Mouse (Mus musculus): Measurements from ENCODE around the gene Notum.
"Not testable (repeated sequence)": the region's sequence is repeated elsewhere in the genome, so short reads cannot be mapped to it uniquely, and the experiment has no call there.

The Notum gene

DNA sequence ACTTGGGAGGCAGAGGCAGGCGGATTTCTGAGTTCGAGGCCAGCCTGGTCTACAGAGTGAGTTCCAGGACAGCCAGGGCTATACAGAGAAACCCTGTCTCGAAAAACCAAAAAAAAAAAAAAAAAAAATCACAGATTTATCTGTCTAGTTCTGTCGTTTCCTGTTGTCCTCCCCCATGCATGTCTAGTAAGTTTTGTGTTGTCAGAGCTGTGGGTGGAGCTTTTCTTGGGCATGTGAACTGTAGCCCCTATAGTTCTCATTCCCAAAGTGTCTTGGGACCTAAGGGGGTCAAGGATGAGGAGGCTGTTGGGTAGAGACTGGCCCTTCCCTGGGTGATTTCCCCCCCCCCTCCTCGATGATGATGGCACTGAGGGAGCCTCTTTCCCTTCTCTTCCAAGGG lies 14.9 kb upstream of the Notum start:
- not testable (repeated sequence) for DNase-seq (ENCODE audit: low read depth, low spot score)

DNA sequence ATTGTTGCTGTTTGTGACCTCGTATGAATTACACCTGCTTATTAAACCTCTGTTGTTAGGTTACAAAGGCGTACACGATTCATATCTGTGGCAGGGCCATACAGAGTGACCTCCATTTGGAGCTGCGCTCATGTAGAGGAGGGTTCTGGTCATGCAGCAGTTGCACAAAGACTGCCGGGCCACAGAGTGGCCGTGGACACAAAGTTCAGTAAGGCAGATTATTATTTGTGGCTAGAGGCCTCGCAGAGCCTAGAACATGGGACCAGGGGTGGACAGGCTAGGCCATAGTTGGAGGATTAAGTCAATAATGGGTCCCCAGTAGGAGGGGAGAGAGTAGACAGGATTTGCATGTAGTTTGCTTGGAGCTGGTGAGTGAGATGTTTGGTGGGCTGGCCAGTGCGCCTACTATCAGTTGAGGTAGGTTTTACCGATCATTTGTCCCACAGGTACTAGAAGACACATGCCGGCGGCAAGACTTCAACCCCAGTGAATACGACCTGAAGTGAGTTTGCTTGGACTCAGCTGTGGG lies 12.7 kb upstream of the Notum start:
- no peak for DNase-seq (ENCODE audit: low read depth, low spot score)

DNA sequence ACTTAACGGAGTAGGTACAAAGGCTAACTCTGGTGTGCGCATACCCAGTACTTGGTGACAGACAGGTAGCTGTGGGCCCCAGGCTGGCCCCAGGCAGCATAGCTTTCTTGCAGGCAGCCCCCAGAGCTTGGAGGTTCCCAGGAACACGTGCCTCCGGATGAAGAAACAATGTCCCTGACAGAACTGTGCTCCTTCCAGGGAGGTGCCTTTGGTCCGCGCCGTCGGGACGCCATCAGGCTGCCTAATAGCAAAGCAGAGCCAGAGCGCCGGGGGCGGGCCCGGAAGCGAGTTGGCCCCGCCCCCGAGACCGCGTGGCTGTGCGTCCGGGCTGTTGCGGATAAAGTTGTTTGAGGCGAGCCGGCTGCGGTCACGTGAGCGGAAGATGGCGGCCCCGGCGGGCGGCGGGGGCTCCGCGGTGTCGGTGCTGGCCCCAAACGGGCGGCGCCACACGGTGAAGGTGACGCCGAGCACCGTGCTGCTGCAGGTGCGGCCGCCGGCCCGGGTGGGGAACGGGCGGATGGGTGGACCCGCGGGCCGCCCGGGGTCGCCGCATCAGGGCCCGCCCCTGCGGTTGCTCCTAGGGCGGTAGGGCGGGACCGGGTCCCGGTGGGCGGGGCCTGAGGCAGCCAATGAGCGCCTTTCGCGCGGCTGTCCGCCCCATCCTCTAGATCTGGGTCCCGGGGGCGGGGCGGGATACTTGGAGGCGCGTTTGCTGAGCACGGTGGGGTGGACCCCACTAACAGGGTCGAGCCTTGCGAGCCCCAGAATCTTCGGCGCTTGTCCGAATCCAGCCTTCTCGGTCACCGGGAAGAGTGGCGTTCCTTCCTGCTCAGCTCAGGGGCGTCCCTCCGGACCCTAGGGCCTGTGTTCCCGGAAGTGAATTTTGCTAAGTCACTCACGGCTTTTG lies 12.0 kb upstream of the Notum start, which contains the start of gene Aspscr1:
Aspscr1 (plus strand) TSS at position 287 of the 907 bp plus-strand sequence.
- peak; percentile 77 for DNase-seq (ENCODE audit: low read depth, low spot score)

DNA sequence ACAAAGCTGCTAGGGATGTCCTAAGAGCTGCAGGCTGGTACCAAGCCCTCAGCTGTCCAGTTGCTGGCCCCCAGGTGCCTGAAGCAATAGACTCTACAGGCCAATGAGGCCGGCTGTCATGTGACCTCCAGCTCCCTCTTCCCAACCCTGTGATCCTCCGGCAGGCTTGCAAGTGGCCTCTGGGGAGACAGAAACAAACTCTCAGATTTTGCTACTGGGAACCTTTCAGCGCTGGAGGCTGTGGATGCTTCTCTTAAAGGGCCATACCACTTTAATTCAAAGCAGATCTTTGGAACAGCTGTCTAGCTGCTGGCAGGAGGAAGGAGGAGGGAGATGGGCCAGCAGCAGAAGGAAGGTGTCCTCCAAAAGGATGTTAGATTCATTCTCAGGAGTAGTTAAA lies 5.6 kb upstream of the Notum start:
- DNase-seq (ENCODE audit: low read depth, low spot score): no peak

DNA sequence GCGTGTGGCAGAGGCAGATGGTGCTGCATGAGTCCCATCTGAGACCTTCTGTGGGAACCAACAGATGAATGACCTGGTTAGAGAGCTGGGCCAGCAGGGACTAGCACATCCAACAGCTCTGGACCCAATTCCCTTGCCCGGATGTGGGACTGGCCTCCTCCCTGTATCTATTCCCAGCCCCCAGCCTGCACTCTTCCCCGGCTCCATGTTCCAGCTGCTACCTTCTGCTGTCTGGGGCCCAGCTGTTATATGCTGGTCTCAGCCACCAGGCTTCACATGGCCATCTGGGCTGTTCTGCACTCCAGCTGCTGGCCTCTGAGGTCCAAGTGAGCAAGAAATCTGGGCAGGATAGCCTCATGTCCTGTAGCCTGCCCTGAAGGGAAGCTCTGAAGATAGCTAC lies 4.4 kb upstream of the Notum start:
- no peak for DNase-seq (ENCODE audit: low read depth, low spot score)

DNA sequence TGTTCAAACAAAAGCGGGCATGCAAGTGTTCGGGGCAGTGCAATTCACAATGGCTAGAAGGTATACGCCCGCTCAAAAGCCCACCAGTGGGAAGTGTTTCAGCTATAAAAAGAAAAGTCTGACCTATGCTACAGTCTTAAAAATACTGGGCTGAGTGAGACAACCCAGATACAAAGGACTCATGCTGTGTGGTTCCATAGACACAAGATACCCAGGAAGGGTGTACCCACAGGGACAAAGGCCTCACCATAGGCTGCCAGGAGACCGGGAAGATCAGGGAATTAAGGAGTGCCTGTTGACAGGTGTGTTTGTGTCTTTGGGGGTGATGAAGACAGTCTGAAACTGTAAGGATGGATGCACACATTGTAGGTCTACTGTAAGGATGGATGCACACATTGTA lies 2.7 kb upstream of the Notum start:
- DNase-seq (ENCODE audit: low read depth, low spot score): no peak

DNA sequence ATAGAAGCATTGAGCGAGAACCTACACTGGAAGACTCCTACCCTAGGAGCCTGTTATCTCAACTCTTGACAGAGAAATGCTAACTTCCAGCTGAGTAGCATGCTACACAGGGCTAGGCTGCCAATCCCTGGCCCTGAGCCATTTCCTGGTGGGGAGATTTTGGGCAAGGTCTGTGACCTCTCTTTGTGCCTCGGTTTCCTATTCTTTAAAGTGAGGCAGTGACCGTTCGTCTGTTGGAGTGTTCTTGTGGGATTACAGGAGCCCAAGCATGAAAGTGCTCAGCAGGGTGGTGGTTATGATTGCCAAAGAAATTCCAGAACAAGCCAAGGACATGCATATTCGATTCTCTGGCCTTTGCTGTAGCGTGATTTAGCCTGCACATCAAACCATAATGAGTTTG lies 1.8 kb upstream of the Notum start:
- DNase-seq (ENCODE audit: low read depth, low spot score): no peak

DNA sequence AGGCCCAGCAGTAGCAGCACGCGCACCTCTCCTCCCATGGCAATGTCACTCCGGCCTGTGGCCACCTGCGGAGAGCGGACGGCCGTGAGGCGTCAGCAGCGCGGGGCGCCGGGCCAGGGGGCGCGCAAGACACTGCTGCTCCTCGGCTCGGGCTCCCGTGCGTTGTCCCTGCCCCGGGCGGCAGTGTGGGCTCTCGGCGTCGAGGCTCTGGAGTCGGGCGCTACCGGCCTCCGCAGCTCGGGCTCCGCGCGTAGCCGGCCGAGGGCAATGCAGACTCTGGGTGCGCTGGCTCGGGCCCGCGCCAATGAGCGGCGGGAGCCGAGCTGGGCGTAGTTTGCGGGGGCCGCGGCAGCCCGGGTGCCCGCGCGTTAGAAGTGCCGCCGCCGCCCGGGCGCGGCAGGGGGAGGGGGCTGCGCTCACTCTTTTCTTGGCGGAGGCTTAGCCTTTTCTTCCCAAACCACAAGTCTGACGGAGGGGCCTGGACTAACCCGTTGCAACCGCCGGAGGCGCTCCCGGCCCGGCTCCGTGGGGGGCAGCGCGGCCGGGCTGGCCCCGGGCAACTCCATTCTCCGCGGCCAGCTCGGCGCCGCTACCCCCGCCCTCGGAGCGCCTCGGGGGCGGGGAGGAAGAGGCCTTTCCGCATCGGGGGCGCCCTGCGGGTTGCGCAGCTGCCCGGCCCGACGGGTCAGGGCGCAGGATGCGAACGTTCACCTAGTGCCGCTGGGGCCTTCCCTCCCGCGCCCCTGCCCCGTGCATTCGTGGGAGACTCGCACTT lies 487 bp downstream of the Notum start:
- no peak for DNase-seq (ENCODE audit: low read depth, low spot score)

DNA sequence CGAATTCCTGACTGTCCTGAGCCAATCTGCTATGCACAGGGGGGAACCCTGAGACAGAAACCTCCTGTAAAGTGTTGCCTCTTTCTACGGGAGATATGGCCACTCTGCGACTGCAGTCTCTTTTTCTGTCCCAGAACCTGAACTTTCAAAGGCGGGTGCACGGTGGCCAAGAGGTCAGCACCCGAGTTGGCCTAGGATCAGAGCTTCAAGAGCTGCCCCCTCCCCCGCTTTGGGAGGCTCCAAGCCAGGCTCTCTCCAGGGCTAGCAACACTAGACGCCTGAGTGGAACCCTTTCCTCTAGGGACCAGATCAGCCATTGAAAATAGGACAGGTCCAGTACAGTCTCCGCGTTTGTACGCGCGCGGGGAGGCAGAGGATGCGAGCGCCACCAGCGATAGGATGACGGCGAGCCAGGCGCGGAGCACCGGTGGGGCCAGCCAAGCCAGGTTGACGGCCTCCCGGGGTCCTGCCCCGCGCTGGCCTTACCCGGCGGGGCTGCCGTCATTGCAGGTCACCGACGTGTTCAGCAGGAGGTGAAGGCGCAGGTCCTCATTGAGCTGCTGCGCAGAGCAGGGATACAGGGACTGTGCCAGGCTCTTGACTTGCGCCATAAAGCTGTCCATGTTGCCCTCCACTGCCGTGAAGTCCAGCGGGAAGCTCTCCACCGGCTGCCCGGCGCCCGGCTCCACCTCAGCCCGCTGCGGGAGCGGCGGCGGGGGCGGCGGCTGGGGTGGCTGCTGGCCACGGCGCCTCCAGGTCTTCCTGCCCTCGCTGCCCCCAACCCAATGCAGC lies 1.3 kb downstream of the Notum start:
- DNase-seq (ENCODE audit: low read depth, low spot score): no peak

DNA sequence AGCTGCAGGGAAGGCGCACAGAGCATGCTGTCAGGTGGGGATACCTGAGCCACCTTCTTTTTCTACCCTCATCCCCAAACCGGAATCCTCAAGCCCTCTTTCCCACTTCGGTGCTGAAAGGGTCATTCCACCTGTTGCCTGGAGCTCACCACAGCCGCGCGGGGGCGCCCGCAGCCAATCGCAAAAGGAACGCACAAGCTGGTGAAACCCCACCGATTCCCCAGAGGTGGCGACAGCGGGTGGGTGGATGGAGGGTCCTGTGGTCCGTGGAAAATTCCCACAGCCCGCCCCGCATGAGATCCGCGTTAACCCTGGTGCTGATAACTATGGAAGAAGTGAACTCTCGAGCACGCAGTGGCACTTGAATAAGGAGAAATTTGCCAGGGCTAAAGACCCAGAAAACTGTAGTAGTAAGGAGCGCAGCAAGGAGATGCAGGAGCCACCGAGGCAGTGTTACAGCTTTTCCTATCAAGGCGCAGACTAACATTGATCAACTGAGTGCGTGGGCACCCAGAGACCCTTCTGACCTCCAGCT lies 2.0 kb downstream of the Notum start:
- no peak for DNase-seq (ENCODE audit: low read depth, low spot score)

DNA sequence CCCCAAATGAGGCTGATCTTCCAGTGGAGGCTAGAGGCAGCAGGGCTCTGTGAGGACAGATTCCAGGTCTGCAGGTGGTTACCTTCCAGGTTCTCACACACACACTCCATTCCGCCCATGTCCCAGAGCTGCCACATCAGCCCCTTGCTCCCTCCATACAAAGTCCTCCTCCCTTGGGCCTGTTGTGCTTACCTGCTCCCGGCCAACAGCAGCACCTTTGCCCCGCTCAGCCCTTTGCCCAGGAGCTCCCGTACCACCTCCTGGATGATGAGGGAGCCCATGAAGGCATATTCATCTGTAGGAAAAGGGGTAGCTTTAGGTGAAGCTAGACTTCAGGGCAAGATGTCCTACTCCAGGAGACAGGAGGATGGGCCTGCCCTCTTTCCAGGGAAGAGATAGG lies 3.7 kb downstream of the Notum start:
- DNase-seq (ENCODE audit: low read depth, low spot score): no peak

DNA sequence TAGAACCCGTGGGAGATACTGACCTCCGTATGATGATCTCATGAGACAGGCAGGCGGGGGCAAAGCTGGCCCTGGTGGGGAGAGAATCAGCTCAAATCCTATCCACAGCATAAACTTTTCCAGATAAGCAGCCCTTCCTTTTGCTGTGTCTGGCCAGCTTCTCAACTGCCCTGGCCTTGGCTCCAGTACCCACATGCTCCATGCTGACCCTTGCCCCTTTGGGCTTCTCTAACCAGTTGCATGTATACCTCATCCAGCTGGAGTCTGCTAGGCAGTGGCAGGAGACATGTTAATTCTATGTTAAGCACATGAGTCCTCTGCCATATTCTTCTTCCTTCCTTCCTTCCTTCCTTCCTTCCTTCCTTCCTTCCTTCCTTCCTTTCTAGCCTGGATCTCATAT lies 6.2 kb downstream of the Notum start:
- no peak for DNase-seq (ENCODE audit: low read depth, low spot score)

DNA sequence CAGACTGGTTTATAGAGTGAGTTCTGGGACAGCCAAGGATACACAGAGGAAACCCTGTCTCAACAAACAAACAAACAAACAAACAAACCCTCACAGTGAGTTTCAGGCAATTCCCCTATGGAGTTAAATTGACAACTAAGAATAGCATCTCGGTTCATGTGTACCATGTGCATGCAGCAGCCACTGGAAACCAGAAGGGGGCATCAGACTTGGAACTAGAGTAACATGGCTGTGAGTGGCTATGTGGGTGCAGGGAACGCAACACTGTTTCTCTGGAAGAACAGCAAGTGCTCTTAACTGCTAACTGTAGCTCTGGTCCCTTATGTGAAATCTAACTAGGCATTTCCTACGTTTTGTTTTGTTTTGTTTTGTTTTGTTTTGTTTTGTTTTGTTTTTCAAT lies 9.1 kb downstream of the Notum start:
- DNase-seq (ENCODE audit: low read depth, low spot score): no peak

DNA sequence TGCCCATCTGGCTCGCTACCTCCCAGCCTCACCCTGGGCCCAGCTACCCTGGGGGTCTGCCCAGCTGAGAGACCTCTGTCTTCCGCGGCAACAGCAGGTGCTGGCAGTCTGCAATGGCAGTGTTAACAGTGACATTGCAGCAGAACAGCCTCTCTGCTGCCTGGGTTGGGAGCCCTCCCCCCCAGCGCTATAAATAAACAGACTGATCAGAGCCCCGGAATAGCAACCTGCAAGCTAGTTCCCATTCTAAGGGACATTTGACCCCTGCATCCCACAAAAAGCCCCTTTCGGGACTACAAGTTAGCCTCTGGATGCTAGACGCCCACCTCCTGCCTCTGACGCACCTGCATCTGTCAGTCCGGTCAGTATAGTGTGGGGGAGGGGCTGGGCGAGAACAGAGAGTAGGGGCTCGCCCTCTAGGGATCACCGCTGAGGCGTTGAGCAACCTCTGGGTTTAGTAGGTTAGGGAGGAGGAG lies 12.9 kb downstream of the Notum start, which contains the start of gene Myadml2:
Myadml2 (minus strand) TSS at position 158 of the 476 bp plus-strand sequence.
- no peak for DNase-seq (ENCODE audit: low read depth, low spot score)

DNA sequence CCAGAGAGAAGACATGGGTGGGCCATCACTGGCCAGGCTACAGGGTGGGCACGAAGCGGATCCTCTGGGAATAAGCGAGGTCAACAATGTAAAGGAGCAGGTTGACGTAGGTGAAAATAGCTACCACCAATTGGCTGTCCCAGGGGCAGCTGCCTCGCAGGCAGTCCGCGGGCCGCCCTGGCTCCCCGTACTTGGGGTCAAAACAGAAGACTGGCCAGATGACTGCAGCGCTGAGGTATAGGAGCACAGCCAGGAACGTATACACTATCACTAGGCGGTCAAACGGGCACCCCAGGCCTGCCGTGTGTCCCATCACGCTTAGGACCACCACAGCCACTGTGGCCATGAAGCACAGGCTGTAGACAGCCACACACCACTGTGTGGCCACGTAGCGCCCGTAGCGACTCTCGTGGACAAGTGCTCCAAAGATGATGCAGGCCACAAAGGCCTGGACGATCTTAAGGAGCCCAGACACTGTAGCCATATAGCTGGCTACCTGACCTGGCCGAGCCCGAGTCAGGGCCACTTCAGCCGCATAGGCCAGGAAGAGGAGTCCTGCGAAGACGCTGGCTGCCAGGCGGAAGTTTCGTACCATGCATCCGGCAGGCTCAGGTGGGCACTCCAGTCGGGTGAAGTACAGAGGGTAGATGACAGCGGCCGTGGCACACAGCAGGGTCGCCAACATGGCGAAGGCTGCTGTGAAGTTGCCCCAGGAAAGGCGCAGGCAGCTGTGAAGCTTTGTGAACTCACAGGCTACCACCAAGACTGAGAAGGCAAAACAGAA lies 13.7 kb downstream of the Notum start:
- DNase-seq (ENCODE audit: low read depth, low spot score): no peak

DNA sequence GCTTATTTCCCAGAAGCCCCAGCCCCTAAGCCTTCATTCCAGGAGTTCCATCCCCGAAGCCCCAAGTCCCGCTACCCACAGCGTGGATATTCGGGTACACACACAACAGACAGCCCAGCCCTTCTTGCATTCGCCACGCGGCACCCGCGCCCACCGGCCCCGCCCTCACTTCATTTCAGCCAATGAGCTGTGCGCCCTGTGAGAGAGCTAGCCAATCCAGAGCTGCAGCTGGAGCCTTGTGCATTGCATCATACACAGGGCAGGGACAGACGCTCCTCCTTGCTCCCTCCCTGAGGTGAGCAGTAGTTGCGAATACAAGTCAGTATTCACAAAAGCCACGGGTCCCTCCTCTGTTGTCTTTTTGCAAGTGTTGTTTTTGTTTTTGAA lies 17.4 kb downstream of the Notum start, which contains the start of gene Pycr1:
Pycr1 (minus strand) TSS at position 169 of the 387 bp plus-strand sequence.
- DNase-seq (ENCODE audit: low read depth, low spot score): peak; percentile 82

DNA sequence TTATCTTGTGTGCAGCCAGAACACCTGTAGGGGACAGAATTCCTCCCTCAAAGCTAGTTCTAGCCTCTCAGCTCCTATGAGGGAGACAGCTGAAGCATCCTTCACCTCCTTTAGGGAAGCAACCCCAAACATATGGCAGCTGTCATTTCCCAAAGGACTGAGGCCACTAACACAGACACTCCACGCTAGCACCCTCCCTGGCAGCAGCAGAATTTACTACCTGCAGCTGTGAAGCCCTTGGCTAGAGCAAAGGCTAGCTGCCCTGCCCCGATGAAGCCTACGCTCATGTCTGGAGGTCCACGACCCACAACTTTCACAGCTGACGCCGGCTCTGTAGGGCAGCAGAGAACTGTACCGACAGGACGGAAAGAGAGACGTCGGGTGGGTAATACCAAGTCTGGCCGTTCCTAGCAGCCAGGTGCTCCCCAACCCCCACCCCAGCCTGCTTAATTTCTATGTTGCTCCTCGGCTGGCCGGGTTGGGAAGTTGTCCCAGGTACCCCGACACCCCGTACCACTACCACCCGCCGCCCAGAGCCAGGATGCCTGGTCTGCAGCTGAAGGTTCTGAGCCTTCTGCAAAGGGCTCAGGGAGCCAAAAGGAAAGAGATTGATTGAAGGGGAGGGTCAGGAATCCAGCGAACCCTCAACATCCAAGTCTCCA lies 17.9 kb downstream of the Notum start:
- DNase-seq (ENCODE audit: low read depth, low spot score): no peak

DNA sequence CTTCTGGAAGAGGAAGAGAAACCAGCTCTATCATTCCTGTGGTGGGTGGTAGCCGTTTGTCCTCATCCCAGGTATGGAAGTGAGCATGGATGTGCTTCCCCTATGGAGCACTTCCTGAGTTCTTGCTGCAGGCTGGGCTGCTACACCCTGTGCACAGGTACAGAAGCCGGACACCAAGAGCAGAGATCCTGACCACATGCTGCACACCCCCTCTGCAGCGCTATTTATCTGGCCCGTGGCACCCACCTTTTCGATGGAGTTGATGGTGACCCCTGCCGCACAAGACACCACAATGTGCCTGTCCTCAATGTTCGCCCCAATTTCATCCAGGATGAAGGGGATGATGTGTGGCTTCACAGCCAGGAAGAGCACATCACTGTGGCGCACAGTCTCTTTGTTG lies 19.1 kb downstream of the Notum start:
- no peak for DNase-seq (ENCODE audit: low read depth, low spot score)

DNA sequence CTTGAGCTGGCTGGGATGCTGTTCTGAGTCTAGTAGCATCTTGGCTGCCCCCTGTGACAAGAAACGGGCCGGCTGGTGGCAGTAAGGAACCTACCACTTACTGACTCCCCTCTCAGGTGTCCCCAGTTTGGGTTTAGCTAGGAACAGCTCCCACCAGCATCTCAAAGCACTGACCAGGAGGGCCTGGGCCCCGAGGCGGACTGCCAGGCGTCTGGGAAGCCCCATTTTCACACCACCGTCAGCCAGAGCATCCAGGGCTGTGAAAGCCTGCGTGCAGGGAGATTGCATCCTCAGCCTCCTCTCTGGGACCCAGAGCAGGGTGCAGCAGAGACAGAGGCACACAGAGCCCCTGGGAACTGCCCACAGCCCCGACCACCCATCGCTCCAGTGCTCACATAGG lies 19.7 kb downstream of the Notum start:
- no peak for DNase-seq (ENCODE audit: low read depth, low spot score)

DNA sequence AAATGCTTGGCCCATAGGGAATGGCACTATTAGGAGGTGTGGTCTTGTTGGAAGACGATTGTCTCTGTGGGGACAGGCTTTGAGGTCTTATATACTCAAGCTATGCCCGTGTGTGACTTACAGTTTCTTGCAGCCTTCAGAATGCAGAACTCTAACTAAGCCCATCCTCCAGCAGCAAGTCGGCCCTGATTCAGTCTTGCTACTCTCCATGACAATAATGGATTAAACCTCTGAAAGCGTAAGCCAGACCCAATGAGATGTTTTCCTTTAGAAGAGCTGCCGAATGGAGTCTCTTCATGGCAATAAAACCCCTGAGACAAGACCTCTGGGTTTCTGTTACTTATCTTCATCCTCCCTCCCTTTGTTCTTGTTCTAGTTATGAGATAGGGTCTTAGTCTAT lies 26.2 kb downstream of the Notum start:
- no peak for DNase-seq (ENCODE audit: low read depth, low spot score)

Measured in telencephalon, adult 2 months (tissue).